Mouse (Mus musculus): ENCODE measurements at regions not wholly inside any gene's neighbourhood (a gene's known extent, or its start where the extent isn't known, plus 50 kb on each side); places are given as distances from the start of the nearest gene placed in this dataset.

- TF ChIP-seq CTCF (IDR thresholded peaks at IDR 0.05; ENCODE audit: low read depth, low read length) (no peak), POLR2A (IDR thresholded peaks at IDR 0.05; ENCODE audit: borderline replicate concordance, low read depth, low read length) (no peak)
These were observed 760.2 kb downstream of the 1700064H15Rik start for GRCm38 (mm10) chr3:18868117-18868739.

All from bone marrow macrophage, adult 2 months (primary cell).